Mouse (Mus musculus) E14TG2a.4 (cell line): Measurements from ENCODE around the gene Crip2.

Experiments used
- CTCF ChIP-seq: conservative IDR thresholded peaks from 2 replicates; pipeline ENCODE4 v1.5.1; 2014; ENCODE audit warnings: low read length
- NANOG ChIP-seq: IDR thresholded peaks from 2 replicates; pipeline ENCODE4 v1.6.1; 2014; ENCODE audit warnings: borderline replicate concordance, low read length, mixed read lengths
- POU5F1 ChIP-seq: IDR thresholded peaks from 2 replicates; pipeline ENCODE4 v1.6.1; 2014; ENCODE audit warnings: low read length, borderline replicate concordance

GRCm38 (mm10) chr12:113185442-113186291 is 45.6 kb downstream of the Crip2 start, which contains the start of gene Tmem121:
- TF ChIP-seq CTCF (no peak), POU5F1 (no peak), NANOG (no peak)
